Mouse (Mus musculus) ES-Bruce4 (cell line): ENCODE data around the gene Zfp423. TPM values are rescaled to one million over a fixed set of nuclear protein-coding genes. Genes with fewer than 3 reads are reported as not detected.
A peak's percentile ranks its signal among the peaks of the same experiment; 100 is the strongest.

Experiments used
- H3K27ac ChIP-seq: 2 replicates; pipeline ENCODE4 v1.5.1; 2012; ENCODE audit warnings: low read length, inconsistent platforms; ENCODE audit not compliant: insufficient read depth
- H3K27me3 ChIP-seq: 2 replicates; pipeline ENCODE4 v1.6.1; 2012; ENCODE audit warnings: mild to moderate bottlenecking, low read length, inconsistent platforms; ENCODE audit not compliant: control insufficient read depth, poor library complexity, insufficient read depth, severe bottlenecking
- H3K36me3 ChIP-seq: 2 replicates; pipeline ENCODE4 v1.6.1; 2012; ENCODE audit warnings: inconsistent platforms, mild to moderate bottlenecking, low read length, moderate library complexity; ENCODE audit not compliant: control insufficient read depth, poor library complexity, insufficient read depth, severe bottlenecking
- H3K4me1 ChIP-seq: one replicate; pipeline ENCODE4 v1.8.1; 2011; ENCODE audit warnings: low read length; ENCODE audit not compliant: control insufficient read depth, insufficient read depth
- H3K4me3 ChIP-seq: 2 replicates; pipeline ENCODE4 v1.5.1; 2011; ENCODE audit warnings: low read depth, mild to moderate bottlenecking, low read length
- H3K9ac ChIP-seq: 2 replicates; pipeline ENCODE4 v1.6.1; 2012; ENCODE audit warnings: low read depth, mild to moderate bottlenecking, inconsistent platforms; ENCODE audit not compliant: poor library complexity, severe bottlenecking
- H3K9me3 ChIP-seq: replicated peaks from 2 replicates; pipeline ENCODE4 v1.6.1; 2012; ENCODE audit warnings: mild to moderate bottlenecking, low read length, inconsistent platforms; ENCODE audit not compliant: control insufficient read depth, poor library complexity, insufficient read depth, severe bottlenecking
- CTCF ChIP-seq: IDR thresholded peaks from one replicate; pipeline ENCODE4 v1.8.1; 2011; ENCODE audit warnings: low read depth, low read length
- EP300 ChIP-seq: IDR thresholded peaks from 2 replicates; pipeline ENCODE4 v1.6.1; 2011; ENCODE audit warnings: low read depth, low read length; ENCODE audit not compliant: insufficient read depth
- POLR2A ChIP-seq: IDR thresholded peaks from one replicate; pipeline ENCODE4 v1.8.1; 2011; ENCODE audit warnings: low read length; ENCODE audit not compliant: insufficient read depth
- polyA plus RNA-seq: library from polyadenylated mRNA; stranded (reverse); fragments of >200 nt; gene quantifications from 2 replicates; pipeline ENCODE4 v1.2.4, GENCODE M21; 2011; ENCODE audit warnings: low read depth; ENCODE audit not compliant: missing spikeins, insufficient read depth, insufficient read length

Zfp423 gene
- polyA plus RNA-seq, 1 experiment = 14.4 TPM

DNA sequence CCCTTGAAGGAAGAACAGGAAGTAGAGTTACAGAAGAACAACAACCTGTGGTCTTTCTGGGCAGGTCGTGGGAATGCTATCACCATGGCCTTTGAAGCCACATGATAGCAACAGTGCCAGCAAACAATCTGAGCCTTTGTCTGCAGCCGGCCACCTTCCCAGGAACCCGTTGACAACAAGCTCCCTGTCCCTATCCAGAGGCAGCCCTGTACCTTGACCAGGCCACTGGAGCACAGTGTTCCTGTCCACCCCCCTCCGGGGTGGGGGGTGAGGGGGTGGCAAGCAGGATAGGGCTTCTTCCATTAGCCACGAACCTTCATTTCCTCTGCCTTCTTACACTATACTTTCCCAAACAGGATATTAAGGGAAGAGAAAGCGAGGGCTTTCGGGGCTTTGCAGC lies 224.9 kb downstream of the Zfp423 start:
- H3K9me3 ChIP-seq = no peaks in the 10 kb centered on the region
- H3K9ac ChIP-seq = no peak overlapping the region
- H3K4me1 ChIP-seq = no peaks in the 10 kb centered on the region
- no peak overlapping the region for H3K27ac ChIP-seq
- no peaks in the 10 kb centered on the region for H3K27me3 ChIP-seq
- H3K36me3 ChIP-seq = no peaks in the 10 kb centered on the region
- TF ChIP-seq EP300 (no peak), CTCF (no peak), POLR2A (no peak)
- no peak overlapping the region for H3K4me3 ChIP-seq

DNA sequence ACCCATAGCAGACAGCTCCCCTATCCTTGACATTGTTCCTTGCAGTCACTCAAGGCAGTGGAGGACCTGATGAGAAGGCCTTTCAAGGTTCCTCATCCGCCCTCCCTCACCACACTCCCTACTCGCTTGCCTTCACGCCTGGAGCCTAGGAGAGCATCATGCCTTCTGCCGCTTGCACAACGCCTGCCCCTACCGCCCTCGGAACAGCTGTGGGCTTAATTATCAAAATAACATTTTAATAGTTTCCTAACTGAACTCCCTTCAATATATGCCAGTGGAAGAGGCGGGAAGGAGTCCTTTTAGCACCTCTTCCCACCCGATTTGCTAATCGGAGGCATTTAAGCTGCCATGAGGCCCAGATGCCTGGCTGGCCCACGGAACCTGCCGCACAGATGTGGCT lies 228.3 kb downstream of the Zfp423 start:
- H3K27me3 ChIP-seq = no peaks in the 10 kb centered on the region
- TF ChIP-seq CTCF (no peak), POLR2A (no peak), EP300 (no peak)
- H3K36me3 ChIP-seq = no peaks in the 10 kb centered on the region

DNA sequence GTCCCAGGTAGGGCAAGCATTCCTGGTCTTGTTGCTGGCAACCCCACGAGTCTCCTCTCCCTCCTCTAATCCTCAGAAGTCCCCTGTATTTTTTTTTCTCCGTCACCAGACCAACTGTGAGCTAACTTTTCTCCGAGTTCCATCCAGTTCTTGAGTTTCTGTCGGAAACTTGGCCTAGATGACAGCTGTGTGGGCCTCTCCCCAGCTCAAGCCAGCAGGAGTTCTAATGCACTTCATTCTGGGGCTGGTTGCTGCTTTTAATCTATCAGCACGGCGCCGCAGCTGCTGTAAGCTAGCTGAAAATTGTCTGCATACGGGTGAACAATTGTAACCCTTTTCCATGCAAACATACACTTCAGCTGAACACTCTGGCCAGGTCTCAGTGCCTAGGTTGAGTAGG lies 236.4 kb downstream of the Zfp423 start:
- Histone ChIP-seq H3K9me3 (no peaks in the 10 kb centered on the region), H3K36me3 (no peaks in the 10 kb centered on the region), H3K27ac (no peak overlapping the region), H3K4me1 (no peaks in the 10 kb centered on the region), H3K9ac (no peak overlapping the region), H3K4me3 (no peak overlapping the region), H3K27me3 (no peaks in the 10 kb centered on the region)
- TF ChIP-seq EP300 = no peak
- no peak for TF ChIP-seq CTCF
- TF ChIP-seq POLR2A = no peak

More for the DNA sequence above, 228.3 kb downstream of the Zfp423 start:
- Histone ChIP-seq H3K4me1 (no peaks in the 10 kb centered on the region), H3K9ac (no peak overlapping the region), H3K27ac (no peak overlapping the region), H3K9me3 (no peaks in the 10 kb centered on the region), H3K4me3 (no peak overlapping the region)

DNA sequence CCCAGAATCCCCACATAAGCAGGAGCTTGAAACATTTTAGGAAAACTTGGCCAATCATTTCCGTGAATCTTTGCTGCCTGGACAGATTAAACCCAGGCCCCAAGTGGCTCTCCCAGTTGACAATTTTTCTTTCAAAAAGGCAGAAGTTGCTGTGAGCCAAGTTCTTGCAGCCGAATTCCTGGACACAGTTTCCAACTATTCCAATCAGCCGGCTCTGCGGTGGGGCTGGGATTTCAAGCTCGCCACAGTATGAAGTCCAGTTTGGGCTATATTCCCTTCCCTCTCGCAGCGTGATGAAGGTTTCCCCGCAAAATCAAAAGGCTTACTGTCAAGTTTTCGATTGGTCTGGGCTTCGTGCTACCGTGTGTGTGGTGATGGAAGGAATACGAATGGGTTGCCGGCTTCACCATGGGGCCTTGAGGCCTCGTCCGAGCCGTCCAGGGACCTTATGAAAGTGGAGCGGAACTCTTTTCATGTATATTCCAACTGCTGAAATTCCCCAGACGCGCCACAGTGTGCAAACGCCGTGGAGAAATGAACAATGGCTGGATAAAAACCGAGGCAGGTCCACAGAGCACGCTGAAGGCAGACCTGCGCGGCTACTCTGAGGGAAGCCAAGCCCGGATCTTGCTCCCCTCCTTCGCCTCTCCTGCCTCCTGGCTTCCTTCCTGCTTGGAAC lies 240.1 kb downstream of the Zfp423 start:
- H3K4me1 ChIP-seq = peaks cover 4% of the 10 kb centered on the region
- no peak for TF ChIP-seq CTCF
- TF ChIP-seq EP300 = no peak
- TF ChIP-seq POLR2A = no peak

DNA sequence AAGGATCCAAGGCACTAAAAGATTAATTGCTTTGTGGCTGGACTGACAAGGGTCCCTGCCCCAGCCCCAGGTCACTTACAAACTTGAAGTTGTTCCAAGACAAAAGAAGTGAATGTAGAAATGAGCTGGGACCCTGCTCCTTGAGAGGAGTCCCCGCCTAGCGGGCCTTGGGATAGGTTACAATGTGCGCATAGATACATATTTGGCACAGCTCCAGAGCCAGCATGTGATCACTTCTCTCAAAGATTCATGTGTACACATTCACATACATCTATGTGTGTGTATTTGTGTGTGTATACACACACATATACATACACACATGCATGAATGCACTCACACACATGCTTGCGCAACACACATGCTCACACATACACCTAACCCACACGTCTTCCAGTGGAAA lies 241.9 kb downstream of the Zfp423 start:
- H3K4me3 ChIP-seq = no peak overlapping the region
- no peaks in the 10 kb centered on the region for H3K36me3 ChIP-seq
- H3K9ac ChIP-seq = no peak overlapping the region
- no peak for TF ChIP-seq EP300
- no peak for TF ChIP-seq POLR2A
- H3K27me3 ChIP-seq = no peaks in the 10 kb centered on the region
- H3K27ac ChIP-seq = no peak overlapping the region
- no peaks in the 10 kb centered on the region for H3K9me3 ChIP-seq
- peaks cover 4% of the 10 kb centered on the region for H3K4me1 ChIP-seq

More for the DNA sequence above, 240.1 kb downstream of the Zfp423 start:
- Histone ChIP-seq H3K9ac (peak overlapping the region; percentile 46), H3K4me3 (peak overlapping the region; percentile 47), H3K36me3 (no peaks in the 10 kb centered on the region), H3K9me3 (no peaks in the 10 kb centered on the region), H3K27me3 (no peaks in the 10 kb centered on the region), H3K27ac (no peak overlapping the region)

DNA sequence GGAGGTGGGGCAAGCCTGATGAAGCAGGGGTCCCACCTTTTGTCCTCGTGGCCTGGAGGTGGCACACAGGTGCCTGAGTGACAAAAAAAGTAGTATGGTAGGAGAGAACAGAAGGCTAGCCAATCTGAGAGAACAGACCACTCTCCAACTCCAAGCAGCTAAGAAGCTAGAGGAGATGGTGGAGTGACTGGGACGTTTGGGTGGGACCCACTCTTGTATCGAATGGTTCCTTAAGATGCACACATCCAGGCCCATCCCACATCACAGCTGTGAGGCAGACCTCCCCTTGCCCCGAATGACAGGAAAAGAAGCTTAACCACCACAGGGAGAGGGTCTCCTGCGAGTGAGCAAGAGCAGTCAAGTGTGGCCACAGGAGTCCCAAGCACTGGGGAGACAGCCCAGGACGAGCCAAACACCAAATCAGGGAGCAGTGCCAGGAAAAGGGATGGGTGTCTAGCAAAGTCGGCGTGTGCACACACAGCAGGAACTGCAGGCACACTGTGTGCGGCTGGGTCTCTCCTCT lies 242.6 kb downstream of the Zfp423 start:
- Histone ChIP-seq H3K36me3 (no peaks in the 10 kb centered on the region), H3K9ac (peak overlapping the region; percentile 46), H3K4me3 (no peak overlapping the region), H3K9me3 (no peaks in the 10 kb centered on the region), H3K4me1 (peaks cover 4% of the 10 kb centered on the region), H3K27ac (no peak overlapping the region), H3K27me3 (no peaks in the 10 kb centered on the region)
- TF ChIP-seq EP300 (no peak), CTCF (no peak), POLR2A (no peak)
